Mouse (Mus musculus) cortical plate, adult 2 months (tissue): ENCODE results near the gene Abhd17a.

Experiments used
- CTCF ChIP-seq: fragments of 200-500 bp; IDR thresholded peaks from 2 replicates; pipeline ENCODE4 v1.5.1; 2011; ENCODE audit warnings: mild to moderate bottlenecking, control low read depth, low read length; ENCODE audit not compliant: insufficient read depth; ENCODE audit errors: extremely low read depth
- POLR2A ChIP-seq: fragments of 200-500 bp; IDR thresholded peaks from 2 replicates; pipeline ENCODE4 v1.6.1; 2011; ENCODE audit warnings: mild to moderate bottlenecking, low read length, control low read depth; ENCODE audit not compliant: insufficient read depth; ENCODE audit errors: extremely low read depth

GRCm38 (mm10) chr10:80576351-80577194, 13.6 kb downstream of the Abhd17a start:
- TF ChIP-seq CTCF: no peak
- no peak for TF ChIP-seq POLR2A
